Mouse (Mus musculus) heart, embryonic 12.5 days (tissue): Measurements from ENCODE around the gene Nhej1. TPM values are rescaled to one million over a fixed set of nuclear protein-coding genes. Genes with fewer than 3 reads are reported as not detected.

Source experiments
- ATAC-seq: fragments of 200-750 bp; cut with Nextera tagmentation; 2 replicates; pipeline ENCODE4 v1.8.0; 2017; ENCODE audit warnings: moderate TSS enrichment, moderate library complexity; ENCODE audit not compliant: insufficient number of reproducible peaks, low FRiP score
- H3K27ac ChIP-seq: fragments of 300-500 bp; sonication (generic); 2 replicates; pipeline ENCODE4 v1.5.1; 2016; ENCODE audit warnings: mild to moderate bottlenecking, moderate library complexity; ENCODE audit not compliant: poor library complexity, severe bottlenecking
- H3K27me3 ChIP-seq: fragments of 300-500 bp; sonication (generic); replicated peaks from 2 replicates; pipeline ENCODE4 v1.6.1; 2016; ENCODE audit warnings: mild to moderate bottlenecking, moderate library complexity
- H3K36me3 ChIP-seq: fragments of 300-500 bp; sonication (generic); 2 replicates; pipeline ENCODE4 v1.6.1; 2016; ENCODE audit warnings: mild to moderate bottlenecking, moderate library complexity
- H3K4me1 ChIP-seq: fragments of 300-500 bp; sonication (generic); replicated peaks from 2 replicates; pipeline ENCODE4 v1.6.1; 2016; ENCODE audit warnings: mild to moderate bottlenecking
- H3K4me2 ChIP-seq: fragments of 300-500 bp; sonication (generic); 2 replicates; pipeline ENCODE4 v1.6.1; 2016; ENCODE audit warnings: mild to moderate bottlenecking, moderate library complexity
- H3K4me3 ChIP-seq: fragments of 300-500 bp; sonication (generic); 2 replicates; pipeline ENCODE4 v1.5.1; 2016; ENCODE audit warnings: mild to moderate bottlenecking
- H3K9ac ChIP-seq: fragments of 300-500 bp; sonication (generic); 2 replicates; pipeline ENCODE4 v1.6.1; 2016; ENCODE audit warnings: mild to moderate bottlenecking, moderate library complexity
- H3K9me3 ChIP-seq: fragments of 300-500 bp; sonication (generic); replicated peaks from 2 replicates; pipeline ENCODE4 v1.6.1; 2016; ENCODE audit warnings: mild to moderate bottlenecking, moderate library complexity
- WGBS: fragments of 180-500 bp; shearing (Covaris S2); methylation state at CpG from one replicate; pipeline ENCODE4 v1.1.7; 2016; 5-methylcytosine and 5-hydroxymethylcytosine counted together
- polyA plus RNA-seq: library from polyadenylated mRNA; unstranded; fragments of >200 nt; fragmentation: Nextera tagmentation; extraction: Ambion mirVana; gene quantifications from 2 replicates; pipeline ENCODE4 v1.2.1, GENCODE M21; 2016

Nhej1 gene
- polyA plus RNA-seq, 1 experiment from 2014 or later, result 6.0 TPM

GRCm38 (mm10) chr1:75014210-75014845, 110.7 kb downstream of the Nhej1 start:
- 36% methylated on average over 5 of the region's 5 CpGs for WGBS
- H3K9me3 ChIP-seq, result no peaks in the 10 kb centered on the region
- H3K27ac ChIP-seq, result no peak overlapping the region

GRCm38 (mm10) chr1:75010817-75011216, 114.2 kb downstream of the Nhej1 start:
- Histone ChIP-seq H3K36me3 (no peaks in the 10 kb centered on the region), H3K4me1 (peaks cover 34% of the 10 kb centered on the region), H3K27ac (no peak overlapping the region), H3K9ac (no peak overlapping the region), H3K9me3 (no peaks in the 10 kb centered on the region), H3K27me3 (no peaks in the 10 kb centered on the region), H3K4me2 (no peak overlapping the region), H3K4me3 (no peak overlapping the region)
- no peak for ATAC-seq

More at GRCm38 (mm10) chr1:75014210-75014845, 110.7 kb downstream of the Nhej1 start:
- H3K4me3 ChIP-seq, result no peak overlapping the region
- H3K27me3 ChIP-seq, result no peaks in the 10 kb centered on the region
- H3K36me3 ChIP-seq, result no peaks in the 10 kb centered on the region
- H3K4me1 ChIP-seq, result peaks cover 33% of the 10 kb centered on the region
- no peak overlapping the region for H3K4me2 ChIP-seq
- no peak for ATAC-seq
- no peak overlapping the region for H3K9ac ChIP-seq

GRCm38 (mm10) chr1:75010203-75010602, 114.8 kb downstream of the Nhej1 start:
- Histone ChIP-seq H3K4me1 (peaks cover 31% of the 10 kb centered on the region), H3K36me3 (no peaks in the 10 kb centered on the region), H3K9ac (no peak overlapping the region), H3K4me2 (no peak overlapping the region), H3K27me3 (no peaks in the 10 kb centered on the region), H3K27ac (no peak overlapping the region), H3K4me3 (no peak overlapping the region), H3K9me3 (no peaks in the 10 kb centered on the region)
- ATAC-seq, result no peak
- 66% methylated on average over 2 of the region's 2 CpGs for WGBS

GRCm38 (mm10) chr1:75006016-75006415, 119.0 kb downstream of the Nhej1 start:
- H3K4me3 ChIP-seq, result no peak overlapping the region
- WGBS, result 13% methylated on average over 4 of the region's 4 CpGs
- no peak overlapping the region for H3K9ac ChIP-seq
- H3K4me1 ChIP-seq, result peaks cover 14% of the 10 kb centered on the region
- H3K36me3 ChIP-seq, result no peaks in the 10 kb centered on the region
- H3K27ac ChIP-seq, result no peak overlapping the region
- ATAC-seq, result no peak
- no peaks in the 10 kb centered on the region for H3K9me3 ChIP-seq
- no peaks in the 10 kb centered on the region for H3K27me3 ChIP-seq
- H3K4me2 ChIP-seq, result no peak overlapping the region

- H3K27ac ChIP-seq, result no peak overlapping the region
- H3K4me1 ChIP-seq, result peaks cover 7% of the 10 kb centered on the region
- no peak overlapping the region for H3K9ac ChIP-seq
- H3K27me3 ChIP-seq, result no peaks in the 10 kb centered on the region
- H3K4me2 ChIP-seq, result no peak overlapping the region
- 70% methylated on average over 6 of the region's 6 CpGs for WGBS
- ATAC-seq, result no peak
- H3K4me3 ChIP-seq, result no peak overlapping the region
- no peaks in the 10 kb centered on the region for H3K36me3 ChIP-seq
- no peaks in the 10 kb centered on the region for H3K9me3 ChIP-seq
Observed at GRCm38 (mm10) chr1:75001183-75001582, 123.8 kb downstream of the Nhej1 start.

- no peaks in the 10 kb centered on the region for H3K4me1 ChIP-seq
- ATAC-seq, result no peak
- H3K4me2 ChIP-seq, result no peak overlapping the region
- H3K36me3 ChIP-seq, result no peaks in the 10 kb centered on the region
- 0% methylated on average over 1 of the region's 1 CpGs for WGBS
- H3K9ac ChIP-seq, result no peak overlapping the region
- H3K27me3 ChIP-seq, result no peaks in the 10 kb centered on the region
- no peak overlapping the region for H3K4me3 ChIP-seq
- no peak overlapping the region for H3K27ac ChIP-seq
- H3K9me3 ChIP-seq, result no peaks in the 10 kb centered on the region
Observed at GRCm38 (mm10) chr1:75000496-75000895, 124.5 kb downstream of the Nhej1 start.

GRCm38 (mm10) chr1:74999173-74999572, 125.8 kb downstream of the Nhej1 start:
- ATAC-seq, result no peak
- no peaks in the 10 kb centered on the region for H3K9me3 ChIP-seq
- H3K4me1 ChIP-seq, result no peaks in the 10 kb centered on the region
- WGBS, result 62% methylated on average over 5 of the region's 5 CpGs
- H3K9ac ChIP-seq, result no peak overlapping the region
- no peak overlapping the region for H3K4me2 ChIP-seq
- no peak overlapping the region for H3K27ac ChIP-seq
- no peaks in the 10 kb centered on the region for H3K27me3 ChIP-seq
- no peak overlapping the region for H3K4me3 ChIP-seq
- no peaks in the 10 kb centered on the region for H3K36me3 ChIP-seq

GRCm38 (mm10) chr1:74997231-74997630, 127.8 kb downstream of the Nhej1 start:
- Histone ChIP-seq H3K9ac (no peak overlapping the region), H3K9me3 (no peaks in the 10 kb centered on the region), H3K27me3 (no peaks in the 10 kb centered on the region), H3K4me2 (no peak overlapping the region), H3K4me1 (no peaks in the 10 kb centered on the region), H3K4me3 (no peak overlapping the region), H3K36me3 (no peaks in the 10 kb centered on the region), H3K27ac (no peak overlapping the region)
- 69% methylated on average over 2 of the region's 2 CpGs for WGBS
- no peak for ATAC-seq

GRCm38 (mm10) chr1:74977001-74977400, 148.0 kb downstream of the Nhej1 start:
- WGBS, result 79% methylated on average over 8 of the region's 8 CpGs
- H3K36me3 ChIP-seq, result no peaks in the 10 kb centered on the region
- no peaks in the 10 kb centered on the region for H3K27me3 ChIP-seq
- H3K4me2 ChIP-seq, result no peak overlapping the region
- no peak for ATAC-seq
- H3K4me3 ChIP-seq, result no peak overlapping the region
- peaks cover 5% of the 10 kb centered on the region; the same call in 1 of the 2 replicates for H3K4me1 ChIP-seq
- no peaks in the 10 kb centered on the region for H3K9me3 ChIP-seq
- H3K9ac ChIP-seq, result no peak overlapping the region
- H3K27ac ChIP-seq, result no peak overlapping the region

GRCm38 (mm10) chr1:74975936-74976335, 149.1 kb downstream of the Nhej1 start:
- ATAC-seq, result no peak

GRCm38 (mm10) chr1:74973590-74973989, 151.4 kb downstream of the Nhej1 start:
- no peaks in the 10 kb centered on the region for H3K9me3 ChIP-seq

More at GRCm38 (mm10) chr1:74975936-74976335, 149.1 kb downstream of the Nhej1 start:
- Histone ChIP-seq H3K4me2 (no peak overlapping the region), H3K36me3 (no peaks in the 10 kb centered on the region), H3K27me3 (no peaks in the 10 kb centered on the region), H3K9me3 (no peaks in the 10 kb centered on the region), H3K4me3 (no peak overlapping the region), H3K4me1 (peaks cover 5% of the 10 kb centered on the region; the same call in 1 of the 2 replicates), H3K9ac (no peak overlapping the region), H3K27ac (no peak overlapping the region)
- 86% methylated on average over 1 of the region's 1 CpGs for WGBS

More at GRCm38 (mm10) chr1:74973590-74973989, 151.4 kb downstream of the Nhej1 start:
- Histone ChIP-seq H3K4me3 (no peak overlapping the region), H3K27ac (no peak overlapping the region), H3K27me3 (no peaks in the 10 kb centered on the region), H3K9ac (no peak overlapping the region), H3K4me1 (peaks cover 2% of the 10 kb centered on the region; the same call in 1 of the 2 replicates), H3K36me3 (no peaks in the 10 kb centered on the region), H3K4me2 (no peak overlapping the region)
- no peak for ATAC-seq
- 77% methylated on average over 6 of the region's 6 CpGs for WGBS
